ENCODE assay signal across 11 mouse cellular contexts in the genomic region with DNA sequence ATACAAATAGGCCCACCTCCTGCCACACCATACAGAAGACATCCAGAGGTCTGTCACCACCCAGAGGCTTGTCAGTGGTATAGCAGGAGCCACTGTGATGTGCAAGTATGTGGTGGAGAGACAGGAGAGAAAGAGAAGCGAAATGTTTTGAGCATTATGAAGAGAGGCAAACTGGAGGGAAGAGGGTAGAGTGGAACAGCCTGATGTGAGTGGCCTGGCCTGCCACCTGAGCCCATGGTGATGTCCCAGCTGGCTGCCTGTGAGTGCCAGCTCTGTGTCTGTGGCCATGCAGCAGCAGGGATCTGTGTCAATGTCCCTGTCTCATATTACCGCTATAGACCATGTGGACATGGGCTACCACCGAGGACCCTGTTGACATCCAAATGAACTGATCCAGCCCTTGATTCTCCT.
DNase-seq lines count a peak whose midpoint lies in the region; ATAC-seq and TF ChIP-seq lines count a peak whose summit lies in the region.
"Had no signal": no experiment of that assay in that cellular context is flagged by ENCODE, and none has a peak within 500 bp of the region (broad histone marks: within the 10 kb centered on the region; RNA-seq: fewer than 3 reads in every experiment).

No protein-coding gene starts in this region.

- no peaks in the 10 kb centered on the region for H3K36me3 ChIP-seq in intestine, postnatal 0 days (ENCODE audit: control insufficient read depth, insufficient read depth)
- H3K36me3 ChIP-seq in intestine, embryonic 15.5 days = no peaks in the 10 kb centered on the region
- H3K36me3 ChIP-seq in midbrain, embryonic 12.5 days = no peaks in the 10 kb centered on the region
- H3K36me3 ChIP-seq: embryonic facial prominence, embryonic 12.5 days had no signal

- no peak overlapping the region for H3K9ac ChIP-seq in intestine, postnatal 0 days (ENCODE audit: low read depth, low read length)
- H3K9ac ChIP-seq in intestine, embryonic 15.5 days = no peak overlapping the region
- H3K9ac ChIP-seq in midbrain, embryonic 12.5 days (replicated peaks) = no peak overlapping the region
- H3K9ac ChIP-seq: embryonic facial prominence, embryonic 12.5 days had no signal

- no peak for ATAC-seq in intestine, postnatal 0 days
- ATAC-seq in intestine, embryonic 15.5 days = no peak
- ATAC-seq in midbrain, embryonic 12.5 days (ENCODE audit: low FRiP score, low read depth) = peak; percentile 62; the same call in 1 of the 2 replicates

- peak; percentile 5 for DNase-seq in ES-CJ7 (ENCODE audit: low read depth, low spot score)
- DNase-seq in cerebellum, adult 18-20 months = peak; percentile 32 to 45
- DNase-seq in T-cell, adult 2 months (ENCODE audit: low spot score) = no peak
- DNase-seq in heart, postnatal 14 days = no peak
- DNase-seq in right cerebral cortex, postnatal 4 days = no peak
- DNase-seq: layer of hippocampus, adult 9-11 months; lung, postnatal 10 days had no signal

- TF ChIP-seq CTCF in intestine, postnatal 0 days (IDR thresholded peaks at IDR 0.05; ENCODE audit: low read depth) = peak; percentile 48; the same call in 1 of the 2 replicates

- H3K4me3 ChIP-seq in intestine, postnatal 0 days (ENCODE audit: low read depth, low read length) = no peak overlapping the region
- H3K4me3 ChIP-seq in intestine, embryonic 15.5 days (replicated peaks) = no peak overlapping the region
- no peak overlapping the region for H3K4me3 ChIP-seq in midbrain, embryonic 12.5 days
- H3K4me3 ChIP-seq: embryonic facial prominence, embryonic 12.5 days had no signal

- no peaks in the 10 kb centered on the region for H3K9me3 ChIP-seq in intestine, postnatal 0 days (ENCODE audit: control insufficient read depth)
- no peaks in the 10 kb centered on the region for H3K9me3 ChIP-seq in intestine, embryonic 15.5 days
- no peaks in the 10 kb centered on the region for H3K9me3 ChIP-seq in midbrain, embryonic 12.5 days
- H3K9me3 ChIP-seq: embryonic facial prominence, embryonic 12.5 days had no signal

- H3K4me2 ChIP-seq in intestine, postnatal 0 days (replicated peaks; ENCODE audit: low read depth) = no peak overlapping the region
- H3K4me2 ChIP-seq in intestine, embryonic 15.5 days (replicated peaks) = no peak overlapping the region
- H3K4me2 ChIP-seq in midbrain, embryonic 12.5 days (replicated peaks) = no peak overlapping the region
- H3K4me2 ChIP-seq: embryonic facial prominence, embryonic 12.5 days had no signal

- no peaks in the 10 kb centered on the region for H3K27me3 ChIP-seq in intestine, postnatal 0 days (replicated peaks; ENCODE audit: control insufficient read depth, insufficient read depth, low read length)
- no peaks in the 10 kb centered on the region for H3K27me3 ChIP-seq in intestine, embryonic 15.5 days (replicated peaks)
- H3K27me3 ChIP-seq in midbrain, embryonic 12.5 days = no peaks in the 10 kb centered on the region
- H3K27me3 ChIP-seq: embryonic facial prominence, embryonic 12.5 days had no signal

- intact Hi-C loops in heart, postnatal 14 days (cut with DNase I) = no loop called here

- 71% methylated on average over 3 of the region's 3 CpGs for WGBS in intestine, postnatal 0 days
- WGBS in intestine, embryonic 15.5 days = 61% methylated on average over 3 of the region's 3 CpGs
- 72% methylated on average over 3 of the region's 3 CpGs for WGBS in midbrain, embryonic 12.5 days

- no peaks in the 10 kb centered on the region for H3K4me1 ChIP-seq in intestine, postnatal 0 days (replicated peaks; ENCODE audit: control insufficient read depth, insufficient read depth, low read length)
- no peaks in the 10 kb centered on the region for H3K4me1 ChIP-seq in intestine, embryonic 15.5 days (replicated peaks)
- H3K4me1 ChIP-seq in midbrain, embryonic 12.5 days = no peaks in the 10 kb centered on the region
- H3K4me1 ChIP-seq: embryonic facial prominence, embryonic 12.5 days had no signal

- no peak overlapping the region for H3K27ac ChIP-seq in intestine, postnatal 0 days (ENCODE audit: low read depth, low read length)
- no peak overlapping the region for H3K27ac ChIP-seq in intestine, embryonic 15.5 days
- no peak overlapping the region for H3K27ac ChIP-seq in midbrain, embryonic 12.5 days (replicated peaks)
- H3K27ac ChIP-seq: embryonic facial prominence, embryonic 12.5 days had no signal

Comparison
In these comparisons a context has a peak if more than half of its experiments do, and no peak if none do; other contexts are left out.
1. DNase-seq: peak in ES-CJ7 (single experiment) and cerebellum, adult 18-20 months (2 of 2); none in T-cell, adult 2 months (single experiment), heart, postnatal 14 days (0 of 2) and right cerebral cortex, postnatal 4 days (single experiment).